Mouse (Mus musculus) adrenal gland, postnatal 10 days (tissue): ENCODE results near the gene Gpr135. TPM values are rescaled to one million over a fixed set of nuclear protein-coding genes. Genes with fewer than 3 reads are reported as not detected.

Source experiments
- DNase-seq: peaks from one replicate; pipeline ENCODE4 v3.0.0; 2021; ENCODE audit warnings: mixed read lengths
- long read RNA-seq, 2 experiments: library from polyadenylated mRNA; stranded (forward); transcript quantifications; one replicate each; pipeline ENCODE4 v2.0.0; 2021
- total RNA-seq, 2 experiments: library from RNA; stranded (reverse); gene quantifications; 2 replicates each; pipeline ENCODE4 v1.2.3; 2021

The Gpr135 gene
- total RNA-seq: 1 to 10 TPM; 4.5 to 4.8 TPM
- long read RNA-seq, experiment 1, transcript Gpr135-201 (1 exons, 3,150 nt): major isoform, 5 of 6 reads
- long read RNA-seq, experiment 1, partial matches to known transcripts: 0 of 6 reads
- long read RNA-seq, experiment 1, other reads (novel, unspliced or antisense): 1 of 6 reads
- long read RNA-seq, experiment 2, partial matches to known transcripts: 0 of 3 reads
- long read RNA-seq, experiment 2, other reads (novel, unspliced or antisense): 0 of 3 reads

DNA sequence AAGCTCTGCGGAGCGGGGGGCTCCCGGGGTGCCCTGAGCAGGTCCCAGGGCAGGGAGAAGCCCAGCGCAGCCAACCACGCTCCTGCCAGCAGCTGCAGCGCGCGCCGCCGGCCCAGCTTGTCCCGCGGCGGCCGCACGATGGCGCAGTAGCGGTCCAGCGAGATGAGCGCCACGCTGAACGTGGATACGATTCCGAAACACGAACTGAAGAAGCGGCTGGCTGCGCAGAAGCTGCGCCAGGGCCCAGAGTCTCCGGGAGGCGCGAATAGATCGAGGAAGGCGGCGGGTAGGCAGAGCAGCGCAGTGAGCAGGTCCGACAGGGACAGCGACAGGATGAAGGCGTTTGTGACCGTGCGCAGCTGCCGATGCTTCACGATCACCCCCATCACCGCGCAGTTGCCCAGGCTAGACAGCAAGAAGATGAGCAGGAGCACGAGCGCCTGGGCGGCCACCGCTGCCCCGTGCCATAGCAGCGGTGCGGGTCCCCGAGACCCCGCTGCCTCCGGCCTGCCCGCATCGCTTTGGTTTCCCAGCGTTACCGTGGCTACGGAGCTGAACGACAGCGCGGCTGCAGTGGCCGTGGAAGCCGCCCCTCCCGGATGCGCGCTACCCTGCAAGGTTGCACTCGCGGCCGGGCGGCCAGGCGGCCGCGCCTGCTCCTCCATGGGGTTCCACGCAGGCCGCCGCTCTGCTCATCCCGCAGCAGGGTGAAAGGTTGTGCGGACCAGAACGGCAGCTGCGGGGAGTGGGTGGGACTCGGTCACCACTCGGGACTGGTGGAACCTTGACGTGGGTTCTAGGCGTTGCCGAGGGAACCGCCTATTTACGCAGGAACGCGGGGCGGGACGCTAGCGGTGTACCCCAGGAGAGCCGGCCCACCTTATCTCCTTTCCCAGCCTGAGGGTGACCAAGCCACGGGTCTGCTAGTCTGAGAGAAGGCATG lies at the start of gene Gpr135:
Gpr135 (minus strand) TSS at position 799 of the 943 bp plus-strand sequence.
- peak; percentile 92 for DNase-seq

DNA sequence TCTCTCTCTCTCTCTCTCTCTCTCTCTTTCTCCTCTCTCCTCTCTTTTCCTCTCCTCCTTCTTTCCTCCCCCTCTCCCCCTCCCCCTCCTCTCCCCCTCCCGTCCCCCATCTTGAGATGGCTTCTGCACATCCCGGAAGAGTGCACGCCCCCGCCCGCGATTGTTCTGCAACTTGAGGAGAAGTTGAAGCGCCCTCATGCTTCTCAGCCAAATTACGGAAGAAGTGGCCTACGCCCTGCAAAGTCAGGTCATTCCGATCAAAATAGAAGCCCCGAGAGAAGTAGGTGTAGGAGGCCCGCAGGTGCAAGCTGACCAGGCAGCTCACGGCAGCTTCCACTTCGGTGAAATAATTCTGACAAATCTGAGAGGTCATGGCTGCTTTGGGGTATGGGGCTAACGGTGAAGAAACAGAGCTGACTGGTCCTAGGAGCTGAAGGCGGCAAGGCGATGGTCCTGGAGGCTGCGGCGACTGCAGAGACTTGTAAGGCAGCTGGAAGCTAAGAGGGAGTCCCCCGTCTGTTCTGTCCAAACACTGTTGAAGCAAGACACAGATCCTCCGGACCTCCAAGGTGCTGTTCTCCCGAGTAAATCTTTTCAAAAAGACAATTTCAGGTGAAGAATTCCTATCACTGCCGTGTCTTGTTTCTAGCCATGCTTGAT lies 44.9 kb upstream of the Gpr135 start:
- no peak for DNase-seq

DNA sequence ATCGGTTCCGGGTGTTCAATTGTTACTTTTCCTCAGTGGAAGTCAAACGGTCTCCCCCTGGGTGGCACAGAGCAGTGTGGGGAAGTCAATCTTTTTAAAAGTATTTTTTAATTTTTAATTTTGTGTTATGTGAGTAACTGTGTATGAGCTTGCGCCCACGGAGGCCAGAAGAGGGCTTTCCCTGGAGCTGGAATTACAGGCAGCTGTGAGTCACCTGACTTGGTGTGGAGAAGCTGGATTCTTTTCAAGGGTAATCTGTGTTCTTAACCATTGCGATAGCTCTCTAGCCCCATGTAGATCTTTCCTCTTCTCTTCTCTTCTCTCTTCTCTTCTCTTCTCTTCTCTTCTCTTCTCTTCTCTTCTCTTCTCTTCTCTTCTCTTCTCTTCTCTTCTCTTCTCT lies 44.2 kb upstream of the Gpr135 start:
- DNase-seq: no peak

DNA sequence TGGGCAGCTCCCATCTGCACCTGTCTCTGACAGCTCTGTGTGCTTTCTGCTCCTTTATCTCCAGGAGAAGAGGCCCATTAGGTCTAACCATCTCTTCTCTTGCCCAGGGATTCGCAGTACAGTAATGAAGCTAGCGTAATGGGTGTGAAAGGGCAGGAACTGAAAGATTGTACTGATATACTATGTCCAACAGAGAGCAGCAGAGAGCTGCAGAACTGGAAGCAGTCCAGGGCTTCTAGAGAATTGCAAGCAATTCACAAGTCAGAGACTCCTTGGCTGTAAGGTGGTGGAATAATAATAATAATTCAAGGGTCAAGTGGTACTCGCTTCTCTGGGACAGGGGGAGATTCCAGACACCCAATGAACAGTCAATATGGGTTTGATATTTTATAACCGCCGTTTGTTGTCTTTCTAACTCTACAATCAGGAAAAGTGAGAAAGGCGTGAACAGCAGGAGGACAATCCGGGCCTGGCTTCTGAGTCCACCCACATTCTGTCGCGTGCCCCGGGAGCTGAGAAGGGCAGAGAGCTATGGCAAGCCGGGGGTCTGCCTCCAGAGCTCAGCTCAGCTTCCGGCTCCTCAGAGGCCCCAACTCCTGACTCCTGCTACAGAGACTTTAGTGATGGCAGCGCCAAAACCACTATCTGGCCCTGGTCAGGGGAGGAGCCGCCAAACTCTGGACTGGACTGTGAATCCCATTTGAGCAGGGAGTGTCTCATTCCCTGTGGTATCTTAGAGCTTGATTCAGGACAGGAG lies 33.8 kb upstream of the Gpr135 start:
- DNase-seq: peak; percentile 73

DNA sequence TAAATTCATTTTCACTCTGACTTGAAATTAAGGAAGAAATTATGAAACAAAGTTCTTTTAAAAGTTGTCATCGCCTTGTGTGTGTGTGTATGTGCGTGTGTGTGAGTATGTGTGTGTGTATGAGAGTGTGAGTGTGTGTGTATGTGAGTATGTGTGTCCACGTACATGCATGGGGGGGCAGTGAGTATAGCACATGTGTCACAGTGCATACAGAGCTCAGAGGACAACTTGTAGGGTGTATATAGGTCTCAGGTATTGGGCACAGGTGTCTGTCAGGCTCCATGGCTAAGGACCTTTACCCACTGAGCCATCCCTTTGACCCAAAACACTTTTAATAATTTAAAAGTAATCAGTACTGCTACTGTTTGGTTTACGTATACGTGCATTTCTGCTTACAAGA lies 33.1 kb upstream of the Gpr135 start:
- DNase-seq: no peak

DNA sequence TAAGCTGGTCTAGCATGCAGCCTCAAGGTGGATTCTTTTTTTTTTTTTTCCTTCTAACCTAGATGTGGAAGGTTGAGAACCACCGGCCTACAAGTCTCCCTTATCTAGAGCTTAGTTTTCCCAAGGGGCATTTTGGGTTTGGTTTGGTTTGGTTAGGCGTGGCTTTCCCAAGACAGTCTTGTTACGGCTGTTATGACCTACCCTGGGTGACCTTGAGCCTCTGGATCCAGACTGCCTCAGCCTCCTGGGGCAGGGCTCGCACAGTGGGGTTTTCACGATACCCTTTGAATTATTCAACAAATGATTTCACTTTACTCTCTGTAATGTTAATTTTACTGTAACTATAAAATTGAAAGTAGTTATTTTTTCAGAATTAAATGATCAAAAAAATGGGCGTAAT lies 31.9 kb upstream of the Gpr135 start:
- DNase-seq: no peak

DNA sequence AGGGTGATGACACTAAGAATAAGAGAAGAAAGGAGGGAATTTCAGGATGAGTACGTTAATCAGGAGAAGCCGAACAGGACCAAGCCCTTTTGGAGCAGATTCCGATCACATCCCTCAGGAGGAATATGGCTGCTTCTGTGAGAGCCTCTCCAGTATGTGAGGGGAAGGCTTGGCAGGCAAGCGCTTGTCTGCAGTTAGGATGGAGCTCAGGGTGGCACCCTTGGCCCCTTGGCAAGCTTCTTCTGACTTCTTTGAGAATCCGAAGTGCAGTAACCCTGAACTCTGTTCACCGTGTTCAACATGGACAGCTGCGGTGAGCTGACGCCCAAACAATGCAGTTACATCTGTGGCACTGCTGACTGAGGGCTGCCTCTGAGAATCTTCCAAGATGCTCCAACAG lies 26.0 kb upstream of the Gpr135 start:
- no peak for DNase-seq

DNA sequence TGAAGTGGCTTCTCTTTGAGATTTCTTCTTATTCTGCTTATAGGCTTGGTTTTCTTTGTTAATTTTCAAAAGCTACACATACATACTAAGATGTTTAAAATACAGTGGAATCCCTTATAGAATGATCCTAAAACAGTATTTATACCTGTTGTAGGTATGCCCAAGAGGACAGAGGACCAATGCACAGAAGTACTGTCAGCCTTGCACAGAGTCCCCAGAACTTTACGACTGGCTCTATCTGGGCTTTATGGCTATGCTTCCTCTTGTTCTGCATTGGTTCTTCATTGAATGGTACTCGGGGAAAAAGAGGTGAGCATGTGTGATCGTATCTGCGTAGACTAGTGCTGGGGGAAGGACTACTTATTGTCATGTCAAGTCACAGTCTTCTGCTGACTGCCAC lies 18.9 kb upstream of the Gpr135 start:
- DNase-seq: no peak

DNA sequence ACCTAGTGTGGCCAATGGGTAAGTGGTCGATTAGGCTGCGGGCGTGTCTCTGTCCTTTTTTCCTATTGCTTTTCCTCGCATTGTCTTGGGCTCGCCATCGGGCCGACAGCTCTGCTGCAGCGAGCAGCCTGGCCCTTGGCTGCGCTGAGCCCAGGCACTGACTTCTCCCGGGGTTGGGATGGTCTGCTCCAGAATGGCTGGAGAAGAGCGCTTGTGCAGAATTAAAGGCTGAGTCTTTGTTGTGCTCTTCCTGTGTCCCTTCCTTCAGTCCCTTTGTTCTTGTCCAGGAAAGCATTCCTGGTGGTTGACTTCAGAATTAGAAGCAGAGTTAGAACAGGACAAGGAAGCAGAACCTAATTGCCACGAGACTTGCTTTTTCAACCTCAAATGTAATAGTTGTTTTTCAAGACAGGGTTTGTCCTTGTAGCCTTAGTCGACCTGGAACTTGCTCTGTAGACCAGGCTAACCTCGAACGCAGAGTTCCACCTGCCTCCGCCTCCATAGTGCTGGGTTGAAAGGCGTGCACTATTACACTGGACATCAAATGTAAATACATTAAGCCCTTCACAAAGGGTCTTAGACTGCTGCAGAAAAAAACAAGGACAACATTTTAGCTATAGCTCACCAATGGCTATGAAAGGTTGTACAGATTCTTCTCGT lies 15.4 kb upstream of the Gpr135 start:
- DNase-seq: peak; percentile 36

DNA sequence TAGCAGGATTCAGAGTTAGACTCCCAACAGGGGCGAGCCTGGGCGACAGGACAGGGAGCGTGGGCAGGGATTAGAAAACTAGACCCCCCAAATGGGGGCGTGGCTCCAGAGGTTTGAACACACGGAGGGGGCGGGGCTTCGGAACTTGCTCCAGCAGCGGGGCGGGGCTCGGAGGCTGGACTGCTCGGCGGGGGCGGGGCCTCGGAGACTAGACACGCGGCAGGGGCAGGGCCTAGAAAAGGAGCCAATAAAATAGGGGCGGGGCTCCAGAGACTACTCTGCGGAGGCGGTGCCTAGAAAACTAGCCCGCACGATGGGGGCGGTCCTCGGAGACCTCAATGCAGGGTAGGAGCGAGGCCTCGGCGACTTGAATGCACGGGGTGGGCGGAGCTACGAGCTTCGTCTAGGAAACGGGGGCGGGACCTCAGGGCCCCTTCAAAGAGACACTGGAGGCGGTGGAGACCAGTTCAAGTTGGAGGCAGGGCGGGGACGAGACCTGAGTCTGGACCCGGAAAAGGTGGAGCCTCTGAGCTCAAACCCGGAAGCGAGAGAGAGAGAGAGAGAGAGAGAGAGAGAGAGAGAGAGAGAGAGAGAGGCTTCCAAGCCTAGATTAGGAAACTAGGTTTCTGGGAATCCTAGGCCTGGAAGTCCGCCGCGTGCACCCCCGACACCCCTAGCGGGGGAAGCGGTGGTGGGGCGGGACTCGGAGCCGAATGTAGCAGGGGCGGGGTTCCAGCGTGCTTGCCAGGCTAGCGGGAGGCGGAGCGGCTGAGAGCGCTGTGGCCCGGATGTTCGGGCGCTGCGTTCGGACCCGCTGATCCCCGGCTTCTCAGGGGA lies 14.6 kb upstream of the Gpr135 start, which contains the start of the genes L3hypdh and Jkamp:
L3hypdh (minus strand) TSS at position 111 of the 837 bp plus-strand sequence.
Jkamp (plus strand) TSS at position 261 of the 837 bp plus-strand sequence.
- peak; percentile 100 for DNase-seq

DNA sequence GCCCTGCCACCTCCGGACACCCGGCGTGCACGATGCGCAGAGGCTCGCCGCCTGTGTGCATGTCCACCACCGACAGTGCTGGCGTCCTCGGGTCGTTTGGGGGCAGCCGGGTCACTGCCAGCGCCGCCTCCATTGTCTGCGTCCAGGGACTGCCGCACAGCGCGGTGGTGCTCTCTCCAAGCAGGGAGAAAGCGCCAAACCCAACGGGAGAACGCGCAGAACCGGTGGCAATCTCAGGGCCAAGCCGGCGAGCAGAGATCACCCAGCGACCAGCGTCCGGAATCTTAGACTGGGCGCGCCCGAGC lies 14.1 kb upstream of the Gpr135 start:
- DNase-seq: no peak

DNA sequence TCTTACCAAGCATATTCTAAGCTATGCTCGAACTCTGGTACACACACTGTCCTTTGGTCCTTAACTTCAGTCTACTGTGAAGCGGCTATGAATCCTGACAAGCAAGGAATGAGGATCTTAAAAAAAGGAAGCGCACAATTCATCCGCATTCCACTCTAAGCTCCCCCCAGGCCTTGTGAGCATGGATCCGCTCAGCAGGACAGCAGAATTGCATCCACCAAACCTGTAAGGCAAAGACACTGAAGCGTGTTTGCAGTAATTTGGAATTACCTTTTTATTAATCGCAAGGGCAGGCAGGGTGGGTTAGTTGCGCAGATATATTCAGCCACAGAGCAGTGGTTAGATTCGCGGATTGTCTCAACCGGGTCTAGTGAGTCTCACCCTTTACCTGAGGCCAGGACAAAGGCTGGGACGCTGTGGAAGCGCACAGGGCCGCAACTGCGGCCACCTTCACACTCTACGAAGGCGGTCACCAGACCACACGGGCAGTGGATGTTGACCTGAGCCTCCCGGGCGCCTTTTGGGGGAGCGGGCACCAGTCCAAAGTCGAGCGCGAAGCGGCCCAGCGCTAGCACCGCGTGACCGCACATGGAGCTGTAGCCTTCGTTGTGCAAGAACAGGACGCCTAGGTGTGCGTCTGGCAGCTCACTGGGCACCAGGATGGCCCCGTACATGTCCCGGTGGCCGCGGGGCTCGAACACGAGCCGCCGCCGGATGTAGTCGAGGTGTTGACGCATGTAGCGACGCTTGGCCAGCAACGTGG lies 13.5 kb upstream of the Gpr135 start:
- peak; percentile 79 for DNase-seq

DNA sequence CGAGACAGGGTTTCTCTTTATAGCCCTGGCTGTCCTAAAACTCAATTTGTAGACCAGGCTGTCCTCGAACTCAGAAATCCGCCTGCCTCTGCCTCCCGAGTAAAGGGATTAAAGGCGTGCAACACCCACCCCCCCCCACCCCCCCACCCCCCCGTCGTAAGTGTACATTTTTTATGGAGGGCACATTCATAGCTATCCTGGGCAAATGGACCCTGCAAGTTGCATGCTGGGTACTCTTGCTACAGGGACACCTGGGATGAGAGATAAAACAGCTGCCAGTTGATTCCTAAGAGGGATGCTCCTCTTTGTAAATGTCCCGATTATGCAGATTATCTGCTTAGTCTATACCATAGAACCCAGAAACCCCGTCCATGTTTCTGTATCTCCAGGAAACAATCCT lies 12.3 kb upstream of the Gpr135 start:
- DNase-seq: no peak

DNA sequence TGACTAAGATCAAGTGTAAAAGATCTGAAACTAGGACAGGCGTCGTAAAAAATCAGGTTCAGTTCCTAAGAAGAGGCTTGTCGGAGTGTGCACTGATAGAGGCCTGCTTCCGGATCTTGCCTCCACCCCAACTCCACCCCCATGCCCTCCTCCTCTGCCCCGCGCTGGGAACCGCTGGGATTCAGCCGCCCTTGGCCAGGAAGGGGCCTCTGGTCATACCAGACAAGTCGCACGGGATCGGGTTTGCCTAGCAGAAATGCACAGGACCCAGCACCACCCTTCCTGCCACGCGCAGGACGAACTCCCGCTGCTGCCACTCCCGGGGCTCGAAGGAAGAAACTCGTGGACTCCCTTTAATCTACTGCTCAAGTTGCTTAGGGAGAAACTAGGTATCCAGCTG lies 11.4 kb upstream of the Gpr135 start:
- DNase-seq: peak; percentile 66

DNA sequence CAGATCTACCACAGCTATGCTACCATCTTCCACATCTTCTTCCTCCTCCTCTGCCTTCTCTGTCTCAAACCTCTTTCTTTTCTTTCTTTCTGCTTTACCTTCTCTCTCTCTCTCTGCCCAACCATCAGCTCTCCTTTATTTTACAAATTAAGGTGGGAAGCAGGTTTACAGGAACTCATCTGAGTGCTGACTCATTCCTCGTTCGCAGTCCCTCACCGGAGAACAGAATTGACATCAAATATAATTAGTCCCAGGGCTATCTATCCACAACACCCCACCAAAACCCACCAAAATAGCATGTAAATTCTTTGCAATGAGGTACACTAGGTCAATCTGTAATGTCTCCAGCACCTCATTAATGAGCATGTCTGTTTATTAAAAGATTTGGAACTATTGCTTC lies 11.0 kb upstream of the Gpr135 start:
- DNase-seq: no peak

DNA sequence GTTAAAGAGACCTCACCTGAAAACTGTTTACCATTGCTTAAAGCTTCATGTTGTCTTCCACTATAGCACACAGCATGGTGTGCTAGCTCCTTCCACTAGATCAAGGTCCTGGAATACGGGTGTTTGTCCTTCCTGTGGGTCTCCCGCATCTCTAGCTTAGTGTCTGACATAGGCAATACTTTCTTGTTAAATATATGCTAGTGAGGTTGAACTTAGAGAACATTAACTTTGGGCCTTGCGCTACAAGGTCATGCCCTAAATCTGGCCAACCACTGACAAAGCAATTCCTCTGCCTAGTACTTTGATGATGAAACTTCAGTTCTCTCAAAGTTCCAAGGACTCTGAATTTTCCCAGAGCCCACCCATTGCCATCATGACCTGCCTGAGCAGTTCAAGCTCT lies 7.3 kb upstream of the Gpr135 start:
- DNase-seq: peak; percentile 22

DNA sequence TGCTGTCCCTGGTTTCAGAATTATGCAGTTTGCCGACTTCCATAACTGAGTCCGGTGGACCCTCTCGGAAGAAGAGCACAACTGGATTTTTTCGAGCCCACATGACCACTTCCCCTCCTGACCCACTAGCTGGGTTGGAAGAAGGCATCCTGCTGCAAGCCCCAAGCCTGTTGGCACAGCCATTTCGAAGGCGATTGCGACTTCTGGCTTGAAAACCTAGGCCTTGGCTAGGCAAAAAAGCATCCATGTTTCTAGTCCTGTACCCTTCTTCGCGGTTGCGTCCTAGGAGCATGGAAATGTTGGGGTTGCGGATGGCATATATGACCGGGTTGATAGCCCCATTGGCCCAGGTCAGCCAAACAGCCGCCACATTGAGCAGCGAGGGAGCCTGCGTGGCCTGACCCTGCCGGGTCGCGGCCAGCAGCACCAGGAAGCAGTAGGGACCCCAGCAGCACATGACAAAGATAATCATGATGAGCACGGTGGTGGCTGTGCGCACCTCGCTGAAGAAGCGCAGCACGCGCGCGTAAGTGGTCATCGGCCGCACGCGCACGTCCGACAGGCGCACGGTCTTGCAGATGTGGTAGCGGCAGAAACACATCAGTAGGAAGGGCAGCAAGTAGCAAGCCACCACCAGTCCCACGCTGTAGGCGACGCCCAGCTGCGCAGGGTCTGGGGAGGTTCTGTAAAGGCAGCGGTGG lies 1.1 kb downstream of the Gpr135 start:
- no peak for DNase-seq

DNA sequence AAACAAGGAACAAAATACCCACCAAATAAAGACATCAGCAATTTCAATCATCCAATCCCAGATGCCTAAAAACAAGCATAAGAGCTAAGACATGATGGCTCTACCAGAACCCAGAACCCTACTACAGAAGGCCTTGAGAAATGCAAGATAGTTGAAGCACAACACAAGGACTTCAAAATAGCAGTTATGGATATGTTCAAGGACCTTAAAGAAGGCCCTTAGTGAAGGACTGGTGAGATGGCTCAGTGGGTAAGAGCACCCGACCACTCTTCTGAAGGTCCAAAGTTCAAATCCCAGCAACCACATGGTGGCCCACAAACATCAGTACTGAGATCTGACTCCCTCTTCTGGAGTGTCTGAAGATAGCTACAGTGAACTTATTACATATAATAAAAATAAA lies 13.1 kb downstream of the Gpr135 start:
- no peak for DNase-seq

DNA sequence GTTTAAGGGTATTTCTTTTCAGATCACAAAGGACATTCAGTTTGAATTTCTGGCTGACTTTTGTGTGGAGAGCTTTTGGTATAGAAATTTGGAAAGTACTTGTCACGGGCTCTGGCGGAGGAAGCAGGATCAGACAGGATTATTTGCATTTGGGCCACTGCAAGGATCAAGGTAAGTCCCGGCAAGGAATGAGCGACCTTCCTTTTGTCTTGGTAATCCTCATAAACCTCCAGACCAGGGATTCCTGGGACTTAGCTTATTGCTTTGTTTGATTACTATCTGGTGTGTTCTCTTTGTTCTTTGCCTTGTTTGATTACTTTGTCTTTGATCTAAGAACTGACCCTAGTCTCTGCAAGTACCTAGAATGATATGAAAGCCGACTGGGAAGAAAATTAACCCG lies 17.1 kb downstream of the Gpr135 start:
- DNase-seq: no peak
